ENCODE assay signal across 8 mouse cellular contexts in genomic region chr1:46892752-46893151, GRCm38 (mm10). TPM values are rescaled to one million over a fixed set of nuclear protein-coding genes. Genes with fewer than 3 reads are reported as not detected.
DNase-seq lines count a peak whose midpoint lies in the region; ATAC-seq and TF ChIP-seq lines count a peak whose summit lies in the region.

Gene Slc39a10, minus strand, starts transcription at chr1:46892852.

- DNase-seq in layer of hippocampus, adult 2 months (ENCODE audit: low spot score in 2 of 2): no peak
- DNase-seq in layer of hippocampus, adult 9-10 months (ENCODE audit: low spot score): no peak
- DNase-seq in brain, embryonic 14.5 days (ENCODE audit: low read depth): no peak
- no peak for DNase-seq in midbrain, embryonic 11.5 days (ENCODE audit: low spot score, missing footprints)
- DNase-seq in c-Kit-positive CD71-positive TER-119-positive erythroid progenitor cells, embryonic 14.5 days (ENCODE audit: low spot score): no peak
- DNase-seq in ovary, adult 18-20 months (ENCODE audit: low spot score): no peak

- no peak for ATAC-seq in hindbrain, embryonic 13.5 days (ENCODE audit: low FRiP score)
- ATAC-seq in midbrain, embryonic 11.5 days (ENCODE audit: low FRiP score): no peak
- ATAC-seq in monocyte, adult 5-6 weeks (replicated peaks; ENCODE audit: insufficient number of reproducible peaks, low FRiP score, low TSS enrichment, poor library complexity, severe bottlenecking): no peak

- H3K36me3 ChIP-seq in hindbrain, embryonic 13.5 days: no peaks in the 10 kb centered on the region
- no peaks in the 10 kb centered on the region for H3K36me3 ChIP-seq in midbrain, embryonic 11.5 days (ENCODE audit: control insufficient read depth, insufficient read depth, low read length)

- no peak for TF ChIP-seq CTCF in layer of hippocampus, adult 2 months (conservative IDR thresholded peaks at IDR 0.05)
- TF ChIP-seq CTCF in brain, embryonic 14.5 days (IDR thresholded peaks at IDR 0.05; ENCODE audit: borderline replicate concordance, extremely low read depth, insufficient read depth, insufficient read length): no peak

- H3K9ac ChIP-seq in hindbrain, embryonic 13.5 days: no peak within 1 kb of the TSS
- no peak within 1 kb of the TSS for H3K9ac ChIP-seq in midbrain, embryonic 11.5 days (ENCODE audit: low read length)

- no peak within 1 kb of the TSS for H3K4me3 ChIP-seq in layer of hippocampus, adult 2 months
- no peak within 1 kb of the TSS for H3K4me3 ChIP-seq in hindbrain, embryonic 13.5 days
- H3K4me3 ChIP-seq in midbrain, embryonic 11.5 days (ENCODE audit: low read depth, low read length): no peak within 1 kb of the TSS

- H3K27ac ChIP-seq in layer of hippocampus, adult 2 months: no peak within 1 kb of the TSS
- H3K27ac ChIP-seq in hindbrain, embryonic 13.5 days: no peak within 1 kb of the TSS
- H3K27ac ChIP-seq in midbrain, embryonic 11.5 days (ENCODE audit: low read depth, low read length): no peak within 1 kb of the TSS

- H3K27me3 ChIP-seq in hindbrain, embryonic 13.5 days: no peaks in the 10 kb centered on the region
- H3K27me3 ChIP-seq in midbrain, embryonic 11.5 days (ENCODE audit: control insufficient read depth, insufficient read depth, low read length): no peaks in the 10 kb centered on the region

- H3K4me2 ChIP-seq in hindbrain, embryonic 13.5 days: no peak within 1 kb of the TSS
- no peak within 1 kb of the TSS for H3K4me2 ChIP-seq in midbrain, embryonic 11.5 days

- TF ChIP-seq POLR2A in brain, embryonic 14.5 days (IDR thresholded peaks at IDR 0.05; ENCODE audit: borderline replicate concordance, extremely low read depth, insufficient read depth, insufficient read length, poor library complexity, severe bottlenecking): no peak

- H3K9me3 ChIP-seq in hindbrain, embryonic 13.5 days: no peaks in the 10 kb centered on the region
- no peaks in the 10 kb centered on the region for H3K9me3 ChIP-seq in midbrain, embryonic 11.5 days (ENCODE audit: control insufficient read depth, low read length)

- H3K4me1 ChIP-seq in hindbrain, embryonic 13.5 days (replicated peaks): no peaks in the 10 kb centered on the region
- no peaks in the 10 kb centered on the region for H3K4me1 ChIP-seq in midbrain, embryonic 11.5 days (ENCODE audit: control insufficient read depth, insufficient read depth, low read length)

- 63% methylated on average over 3 of the region's 3 CpGs for WGBS in hindbrain, embryonic 13.5 days
- WGBS in midbrain, embryonic 11.5 days: 65% methylated on average over 3 of the region's 3 CpGs

RNA-seq across cellular contexts. Expression of gene Slc39a10, which starts in this region (rescaled TPM):
- 100 to 1,000 TPM in 1 of 2 experiments, 10 to 100 TPM in 1; 90.9 to 108 TPM for total RNA-seq in layer of hippocampus, adult 2 months (2021)
- polyA plus RNA-seq in brain, embryonic 14.5 days (2012; rRNA removed): 49.1 and 65.8 TPM in 2 replicates
- polyA plus RNA-seq in hindbrain, embryonic 13.5 days (2015; fragmentation: Nextera tagmentation; extraction: Ambion mirVana): 61.0 and 69.1 TPM in 2 replicates
- polyA plus RNA-seq in midbrain, embryonic 11.5 days (2014; fragmentation: Nextera tagmentation; extraction: Ambion mirVana): 84.7 and 93.5 TPM in 2 replicates
- total RNA-seq in monocyte, adult 5-6 weeks (2017): 9.0 to 19.3 TPM (median 13.2 TPM) in 3 replicates
